Mouse (Mus musculus) cerebellum, adult 2 months (tissue): ENCODE results near the gene Gm11549.

Source experiments
- CTCF ChIP-seq: fragments of 200-500 bp; IDR thresholded peaks from 2 replicates; pipeline ENCODE4 v1.5.1; 2011; ENCODE audit warnings: low read depth, mild to moderate bottlenecking, control low read depth, low read length, moderate library complexity, borderline replicate concordance; ENCODE audit not compliant: insufficient read depth
- POLR2A ChIP-seq: fragments of 200-500 bp; IDR thresholded peaks from 2 replicates; pipeline ENCODE4 v1.6.1; 2011; ENCODE audit warnings: low read length, control low read depth, borderline replicate concordance; ENCODE audit not compliant: insufficient read depth

DNA sequence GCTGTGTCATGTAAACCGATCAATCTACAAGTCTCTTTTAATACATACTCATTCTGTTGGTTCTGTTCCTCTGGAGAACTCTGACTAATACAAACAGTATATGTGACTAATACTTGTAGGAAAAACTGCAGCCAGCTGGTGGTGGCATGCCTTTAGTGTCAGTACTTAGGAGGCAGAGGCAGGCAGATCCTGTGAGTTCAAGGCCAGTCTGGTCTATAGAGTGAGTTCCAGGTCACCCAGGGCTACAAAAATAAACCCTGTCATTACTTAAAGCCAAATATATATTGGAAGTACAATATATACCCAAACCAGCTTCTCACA lies 32.1 kb downstream of the Gm11549 start:
- TF ChIP-seq CTCF (no peak), POLR2A (no peak)
